Mouse (Mus musculus) spleen, adult 2 months (tissue): Measurements from ENCODE around the gene Clec14a. TPM values are rescaled to one million over a fixed set of nuclear protein-coding genes. Genes with fewer than 3 reads are reported as not detected.

Source experiments
- DNase-seq, 2 experiments: peaks; one replicate each; pipeline versions ENCODE4 v3.0.0 to v3.0.0-alpha.2; 2012 to 2021; ENCODE audit warnings: low spot score in 2 of 2, low read depth in 1 of 2
- H3K27ac ChIP-seq: fragments of 200-500 bp; 2 replicates; pipeline ENCODE4 v1.5.1; 2012; ENCODE audit warnings: low read length, inconsistent platforms; ENCODE audit not compliant: insufficient read depth
- H3K27me3 ChIP-seq: fragments of 200-500 bp; 2 replicates; pipeline ENCODE4 v1.6.1; 2012; ENCODE audit warnings: mild to moderate bottlenecking, moderate library complexity, low read length, inconsistent platforms; ENCODE audit not compliant: control insufficient read depth, insufficient read depth
- H3K36me3 ChIP-seq: fragments of 200-500 bp; 2 replicates; pipeline ENCODE4 v1.6.1; 2012; ENCODE audit warnings: mild to moderate bottlenecking, low read length, inconsistent platforms; ENCODE audit not compliant: control insufficient read depth, insufficient read depth
- H3K4me1 ChIP-seq: fragments of 200-500 bp; 2 replicates; pipeline ENCODE4 v1.6.1; 2011; ENCODE audit warnings: inconsistent platforms; ENCODE audit not compliant: control insufficient read depth, insufficient read depth, insufficient read length
- H3K4me3 ChIP-seq: fragments of 200-500 bp; 2 replicates; pipeline ENCODE4 v1.5.1; 2011; ENCODE audit warnings: mild to moderate bottlenecking, inconsistent platforms; ENCODE audit not compliant: insufficient read depth, insufficient read length; ENCODE audit errors: extremely low read depth
- CTCF ChIP-seq: fragments of 200-500 bp; IDR thresholded peaks from 2 replicates; pipeline ENCODE4 v1.5.1; 2011; ENCODE audit warnings: mild to moderate bottlenecking, inconsistent platforms; ENCODE audit not compliant: insufficient read depth, insufficient read length, insufficient replicate concordance; ENCODE audit errors: extremely low read depth
- POLR2A ChIP-seq: fragments of 200-500 bp; IDR thresholded peaks from 2 replicates; pipeline ENCODE4 v1.6.1; 2011; ENCODE audit warnings: low read depth, low read length, inconsistent platforms
- WGBS: fragments of 180-500 bp; shearing (Covaris S2); methylation state at CpG from one replicate; pipeline ENCODE4 v1.1.7; 2018; 5-methylcytosine and 5-hydroxymethylcytosine counted together
- polyA plus RNA-seq: library from polyadenylated mRNA; depleted of rRNA; stranded (reverse); fragments of >200 nt; gene quantifications from 2 replicates; pipeline ENCODE4 v1.2.3, GENCODE M21; 2012

The Clec14a gene
- polyA plus RNA-seq, 1 experiment, result 2.6 TPM

DNA sequence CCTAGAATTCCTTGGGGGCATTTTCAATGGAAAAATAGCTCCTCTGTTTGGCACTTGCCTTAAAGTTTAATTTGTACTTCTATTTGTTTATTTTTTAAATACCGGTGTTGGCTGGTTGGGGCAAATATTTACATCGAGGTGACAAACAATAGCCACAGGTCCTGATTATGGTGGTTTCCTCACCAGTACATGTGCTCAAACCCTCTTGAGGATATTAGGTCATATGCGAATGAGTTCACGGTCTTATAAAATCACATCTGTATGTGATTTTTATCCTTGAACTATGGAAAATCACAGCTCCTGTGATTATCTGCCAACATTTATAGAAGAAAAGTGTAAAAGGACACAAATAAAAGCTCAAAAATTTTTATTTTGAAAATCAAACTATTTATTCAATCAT, 415 bp upstream of the Clec14a start:
- Histone ChIP-seq H3K4me3 (no peak overlapping the region), H3K27ac (no peak overlapping the region), H3K27me3 (no peaks in the 10 kb centered on the region), H3K36me3 (no peaks in the 10 kb centered on the region), H3K4me1 (no peaks in the 10 kb centered on the region)
- WGBS, result 94% methylated on average over 4 of the region's 4 CpGs
- TF ChIP-seq POLR2A, result no peak
- no peak for TF ChIP-seq CTCF
- DNase-seq, result no peak

DNA sequence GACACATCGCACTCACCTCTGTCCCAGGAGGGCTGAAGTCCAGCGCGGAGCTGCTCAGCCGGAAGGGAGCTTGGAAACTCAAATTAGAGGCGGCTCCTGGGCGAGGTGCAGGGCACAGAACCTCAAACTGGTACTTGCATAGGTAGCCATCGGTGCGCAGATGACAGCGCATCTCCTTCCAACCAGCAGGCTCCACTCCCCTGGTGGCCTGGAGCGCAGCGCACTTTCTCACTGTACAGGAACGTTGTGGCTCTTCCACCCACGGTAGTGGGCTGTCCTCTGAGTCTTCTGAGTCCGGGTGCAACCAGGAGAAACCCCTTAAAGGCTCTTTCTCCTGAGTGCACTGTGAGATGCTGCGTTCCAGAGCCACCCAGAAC, 916 bp downstream of the Clec14a start:
- 2% methylated on average over 15 of the region's 15 CpGs for WGBS
- no peaks in the 10 kb centered on the region for H3K36me3 ChIP-seq
- DNase-seq, result no peak
- no peak for TF ChIP-seq CTCF
- TF ChIP-seq POLR2A, result no peak
- H3K4me1 ChIP-seq, result no peaks in the 10 kb centered on the region
- H3K4me3 ChIP-seq, result peak overlapping the region; percentile 30; the same call in 1 of the 2 replicates
- peak overlapping the region; percentile 73 for H3K27ac ChIP-seq
- H3K27me3 ChIP-seq, result no peaks in the 10 kb centered on the region

DNA sequence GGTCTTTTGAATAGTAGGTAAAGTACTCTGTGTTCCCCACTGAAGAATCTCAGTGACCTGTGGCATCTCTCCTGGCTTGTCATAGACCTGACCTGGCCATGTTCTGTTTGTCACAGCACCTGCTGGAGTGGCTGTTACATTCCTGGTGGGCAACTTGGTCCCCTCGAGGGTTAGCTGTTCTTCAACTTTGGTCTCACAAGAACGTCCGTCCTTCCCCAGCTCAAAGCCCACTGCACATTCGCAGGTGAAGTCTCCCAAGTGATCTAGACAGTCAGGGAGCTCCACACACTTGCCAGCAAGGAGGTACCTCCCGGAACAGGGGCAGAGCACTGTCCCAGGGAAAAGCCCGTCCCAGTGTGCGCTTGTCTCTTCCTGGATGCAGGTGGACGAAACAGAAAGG, 1.3 kb downstream of the Clec14a start:
- no peaks in the 10 kb centered on the region for H3K36me3 ChIP-seq
- TF ChIP-seq POLR2A (no peak), CTCF (no peak)
- H3K4me3 ChIP-seq, result peak overlapping the region; percentile 30; the same call in 1 of the 2 replicates
- no peaks in the 10 kb centered on the region for H3K27me3 ChIP-seq
- no peaks in the 10 kb centered on the region for H3K4me1 ChIP-seq
- 28% methylated on average over 8 of the region's 8 CpGs for WGBS
- DNase-seq, result no peak
- peak overlapping the region; percentile 29; the same call in 1 of the 2 replicates for H3K27ac ChIP-seq

DNA sequence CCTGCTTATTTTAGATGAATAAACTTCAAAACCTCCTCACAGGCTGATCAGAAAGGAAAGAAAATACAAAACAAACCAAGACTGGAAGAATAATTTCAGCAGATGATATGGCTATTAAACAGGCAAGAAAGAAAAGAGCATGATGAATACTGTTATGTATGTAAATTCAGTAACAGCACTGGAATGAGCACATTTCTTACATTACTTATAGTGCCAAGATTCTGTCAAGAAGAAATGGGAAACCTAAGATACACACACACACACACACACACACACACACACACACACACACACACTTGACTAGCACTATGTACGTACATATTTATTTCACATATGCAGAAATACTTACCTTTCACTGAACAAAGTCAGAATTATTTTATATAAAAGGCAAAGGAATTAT, 17.2 kb downstream of the Clec14a start:
- TF ChIP-seq CTCF (no peak), POLR2A (no peak)
- WGBS, result 84% methylated on average over 1 of the region's 1 CpGs
- Histone ChIP-seq H3K27me3 (no peaks in the 10 kb centered on the region), H3K27ac (no peak overlapping the region), H3K4me1 (no peaks in the 10 kb centered on the region), H3K4me3 (no peak overlapping the region), H3K36me3 (no peaks in the 10 kb centered on the region)
- DNase-seq, result no peak

DNA sequence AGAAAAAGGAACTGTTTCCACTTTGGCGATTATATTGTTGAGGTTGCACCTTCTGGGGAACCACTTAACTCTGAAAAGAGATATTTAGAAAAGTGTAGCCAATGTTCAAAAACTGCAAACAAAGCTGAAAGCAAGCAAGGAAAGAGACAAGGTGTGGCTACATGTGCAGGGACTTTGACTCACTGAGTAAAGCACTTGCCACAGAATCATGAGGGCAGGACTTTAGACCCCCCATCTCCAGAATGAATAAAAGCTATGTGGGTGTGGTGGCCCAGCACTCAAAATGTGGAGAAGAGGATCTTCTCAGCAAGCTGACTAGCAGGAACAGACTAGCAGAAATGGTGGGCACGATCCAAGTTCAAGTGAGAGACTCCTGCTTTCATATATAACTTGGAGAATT, 36.6 kb downstream of the Clec14a start:
- Histone ChIP-seq H3K4me1 (no peaks in the 10 kb centered on the region), H3K27me3 (no peaks in the 10 kb centered on the region), H3K4me3 (no peak overlapping the region), H3K36me3 (no peaks in the 10 kb centered on the region), H3K27ac (no peak overlapping the region)
- TF ChIP-seq CTCF, result no peak
- no peak for TF ChIP-seq POLR2A
- no peak for DNase-seq
- 56% methylated on average over 2 of the region's 2 CpGs for WGBS

DNA sequence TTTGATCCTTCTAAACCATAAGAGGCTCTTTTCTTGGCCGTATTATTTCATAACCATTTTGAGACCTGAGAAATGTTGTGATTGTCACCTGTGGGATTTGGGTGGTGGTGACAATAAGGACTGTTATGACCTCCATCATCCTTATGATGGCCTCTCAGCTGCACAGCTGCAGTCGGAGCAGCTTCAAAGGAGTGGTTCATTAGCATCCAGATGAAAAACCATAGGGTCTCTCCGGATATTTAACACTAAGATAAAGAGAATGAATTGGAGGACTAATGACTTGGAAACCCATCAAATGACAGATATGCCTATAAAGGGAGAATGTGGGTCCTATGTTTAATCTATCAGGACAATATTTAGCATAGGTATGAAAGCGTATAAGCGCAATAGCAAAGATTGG, 43.4 kb downstream of the Clec14a start:
- no peaks in the 10 kb centered on the region for H3K27me3 ChIP-seq
- TF ChIP-seq POLR2A, result no peak
- TF ChIP-seq CTCF, result no peak
- no peaks in the 10 kb centered on the region for H3K36me3 ChIP-seq
- 94% methylated on average over 5 of the region's 5 CpGs for WGBS
- H3K27ac ChIP-seq, result no peak overlapping the region
- no peaks in the 10 kb centered on the region for H3K4me1 ChIP-seq
- H3K4me3 ChIP-seq, result no peak overlapping the region
- DNase-seq, result no peak

DNA sequence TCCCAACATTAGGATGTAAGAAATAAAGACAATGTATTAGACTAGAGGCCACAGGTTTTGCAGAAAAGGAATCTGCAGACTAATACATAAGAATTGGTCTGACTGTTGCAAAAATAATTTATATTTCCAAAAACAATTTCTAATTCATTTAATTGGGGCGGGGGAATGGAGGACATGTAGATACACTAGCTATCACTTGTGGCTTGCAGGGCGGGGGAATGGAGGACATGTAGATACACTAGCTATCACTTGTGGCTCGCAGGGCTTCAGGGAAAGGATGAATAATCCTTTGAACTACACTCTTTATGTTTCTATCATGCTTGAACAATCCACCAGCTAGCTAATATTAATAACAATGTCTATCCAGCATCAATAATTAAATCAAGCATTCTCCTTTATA, 50.0 kb downstream of the Clec14a start:
- TF ChIP-seq POLR2A (no peak), CTCF (no peak)
- H3K27me3 ChIP-seq, result no peaks in the 10 kb centered on the region; the same call in 1 of the 2 replicates
- H3K36me3 ChIP-seq, result no peaks in the 10 kb centered on the region
- DNase-seq, result no peak
- no peak overlapping the region for H3K27ac ChIP-seq
- H3K4me1 ChIP-seq, result no peaks in the 10 kb centered on the region
- 87% methylated on average over 3 of the region's 3 CpGs for WGBS
- H3K4me3 ChIP-seq, result no peak overlapping the region
